Mouse (Mus musculus) ES-E14 (cell line): ENCODE measurements around the gene Map4k3.

Experiments
- HCFC1 ChIP-seq: IDR thresholded peaks from 2 replicates; pipeline ENCODE4 v1.6.1; 2012; ENCODE audit warnings: low read length, inconsistent platforms, borderline replicate concordance; ENCODE audit not compliant: insufficient read depth
- MAFK ChIP-seq: IDR thresholded peaks from 2 replicates; pipeline ENCODE4 v1.6.1; 2014; ENCODE audit warnings: mild to moderate bottlenecking, low read depth, low read length, inconsistent platforms; ENCODE audit not compliant: insufficient read depth
- ZC3H11A ChIP-seq: IDR thresholded peaks from 2 replicates; pipeline ENCODE4 v1.6.1; 2012; ENCODE audit warnings: low read depth, mild to moderate bottlenecking, inconsistent platforms, low read length, borderline replicate concordance

DNA sequence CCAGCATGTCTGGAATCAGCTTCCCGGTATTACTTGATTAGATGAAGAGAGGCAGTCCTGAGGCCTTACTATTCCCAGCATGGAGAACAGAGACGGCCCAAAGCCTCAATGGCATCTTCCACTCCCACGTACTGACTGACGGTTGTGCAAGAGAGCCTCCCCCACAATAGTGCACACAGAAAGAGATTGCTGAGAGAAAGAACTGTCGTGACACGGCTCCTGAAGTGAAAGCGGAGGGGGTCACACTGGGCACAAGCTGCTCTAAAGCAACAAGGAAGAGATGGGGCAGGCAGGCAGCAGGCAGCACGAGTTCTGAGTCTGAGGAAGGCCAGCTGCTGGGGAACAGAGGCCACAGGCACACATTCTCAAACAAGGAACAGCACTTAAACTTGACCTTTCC is 90.2 kb downstream of the Map4k3 start:
- TF ChIP-seq MAFK: no peak
- TF ChIP-seq ZC3H11A: no peak
- no peak for TF ChIP-seq HCFC1
